Mouse (Mus musculus): ENCODE measurements around the gene Golim4.
A peak's percentile ranks its signal among the peaks of the same experiment; 100 is the strongest.

Golim4 gene

DNA sequence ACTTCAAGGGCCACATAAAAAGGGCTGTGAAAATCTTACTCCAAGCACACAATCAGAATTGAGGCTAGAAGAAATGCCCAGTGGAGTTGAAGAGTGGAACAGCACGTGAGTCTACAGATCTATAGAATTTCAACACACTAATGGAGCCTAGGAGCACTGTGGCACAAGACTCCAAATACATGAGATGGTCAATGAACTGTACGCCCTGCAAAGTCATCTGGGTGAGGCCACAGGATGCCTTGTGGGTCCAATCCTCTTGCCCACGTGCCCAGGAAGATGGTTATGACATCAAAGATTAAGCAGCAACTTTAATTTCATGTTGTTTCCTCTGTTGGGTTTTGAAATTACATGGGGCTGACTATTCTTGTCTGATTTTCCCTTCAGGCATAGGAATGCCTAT is 30.4 kb downstream of the Golim4 start:
- no peak for DNase-seq (ENCODE audit: low read depth, low spot score)

DNA sequence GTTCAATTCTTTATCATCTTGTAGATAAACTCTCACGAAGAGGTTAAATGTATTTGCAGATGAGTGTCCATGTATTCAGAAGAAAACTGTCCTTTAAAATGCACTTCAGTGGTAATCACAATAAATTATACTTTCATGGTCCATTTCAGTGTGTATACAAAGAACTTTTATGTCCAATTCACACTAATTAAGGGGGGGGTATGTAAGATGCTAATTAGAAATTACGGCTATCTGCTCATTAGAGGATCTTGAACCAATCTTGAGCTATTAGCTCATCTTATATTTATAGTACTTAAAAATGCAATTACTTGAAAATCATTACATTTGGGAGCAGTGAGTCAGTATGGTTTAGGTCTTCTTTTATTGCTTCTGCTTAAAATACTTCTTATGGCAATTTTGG is 31.6 kb downstream of the Golim4 start:
- DNase-seq (ENCODE audit: low read depth, low spot score): no peak

DNA sequence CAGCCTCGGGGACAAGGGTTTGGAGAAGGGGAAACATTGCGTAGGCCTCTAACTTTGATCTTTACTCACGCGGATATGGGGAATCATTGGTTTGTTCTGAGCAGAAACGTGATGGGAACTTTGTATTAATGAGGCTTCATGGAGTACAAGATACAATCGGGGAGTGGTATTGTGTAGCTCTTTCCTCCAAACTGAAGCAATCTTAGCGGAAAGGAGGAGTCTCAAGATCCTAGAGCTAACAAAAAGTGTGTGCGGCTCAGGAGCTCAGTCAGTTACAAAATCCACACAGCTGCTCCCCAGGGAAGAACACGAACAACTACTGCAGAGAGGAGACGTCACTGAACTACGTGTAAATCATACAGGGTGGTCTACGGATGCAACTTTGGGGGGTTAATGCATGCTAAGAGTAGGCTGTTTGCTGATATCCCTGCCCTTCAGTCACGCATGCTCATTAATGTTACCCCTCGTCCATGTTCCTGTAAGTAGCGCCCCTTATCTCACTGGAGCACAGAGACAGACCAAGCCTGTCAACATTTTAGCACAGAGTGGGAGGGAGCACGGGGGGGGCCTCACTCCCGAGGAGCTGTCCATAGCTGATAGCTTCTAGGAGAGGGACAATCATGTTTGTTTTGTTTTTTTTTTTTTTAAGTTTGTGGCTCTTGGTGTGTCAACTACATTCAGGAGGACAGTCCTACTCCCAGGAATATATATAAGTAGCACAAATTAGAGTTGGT is 38.8 kb downstream of the Golim4 start:
- DNase-seq (ENCODE audit: low read depth, low spot score): no peak

DNA sequence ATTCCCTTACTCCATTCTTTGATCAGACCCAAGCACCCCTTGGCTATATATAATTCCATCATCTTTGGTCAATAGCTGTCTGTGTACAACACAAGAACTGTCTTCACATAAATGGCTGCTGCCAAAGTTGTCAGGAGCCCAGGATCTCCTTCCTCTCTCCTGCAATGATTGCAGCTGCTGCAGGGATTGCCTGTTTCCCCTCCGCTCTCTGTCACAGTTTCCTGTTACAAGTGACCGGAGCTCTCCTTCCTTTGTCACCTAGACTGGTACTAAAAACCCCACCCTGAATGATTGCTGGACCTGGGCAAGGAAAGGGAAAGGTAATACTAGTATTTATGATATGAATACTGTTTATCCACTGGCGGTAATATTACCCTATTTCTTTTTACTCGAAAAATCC is 44.0 kb downstream of the Golim4 start:
- no peak for DNase-seq (ENCODE audit: low read depth, low spot score)

DNA sequence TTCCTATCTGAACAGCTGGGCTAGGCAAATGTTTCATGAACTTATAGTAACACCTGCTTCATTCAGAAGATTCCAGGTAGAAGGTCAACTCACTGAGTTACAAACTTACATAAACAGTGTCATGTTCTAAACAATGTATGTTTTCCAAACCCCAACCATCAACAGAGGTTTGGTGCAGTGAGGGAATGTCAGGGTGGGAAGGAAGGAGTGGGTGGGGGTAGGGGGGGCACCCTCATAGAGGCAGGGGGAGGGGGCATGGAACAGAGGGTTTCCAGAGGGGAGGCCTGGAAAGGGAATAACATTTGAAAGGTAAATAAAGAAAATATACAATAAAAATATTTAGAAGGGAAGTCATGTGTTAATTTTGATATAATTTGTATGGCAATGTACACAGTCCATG is 46.0 kb downstream of the Golim4 start:
- no peak for DNase-seq (ENCODE audit: low read depth, low spot score)

DNA sequence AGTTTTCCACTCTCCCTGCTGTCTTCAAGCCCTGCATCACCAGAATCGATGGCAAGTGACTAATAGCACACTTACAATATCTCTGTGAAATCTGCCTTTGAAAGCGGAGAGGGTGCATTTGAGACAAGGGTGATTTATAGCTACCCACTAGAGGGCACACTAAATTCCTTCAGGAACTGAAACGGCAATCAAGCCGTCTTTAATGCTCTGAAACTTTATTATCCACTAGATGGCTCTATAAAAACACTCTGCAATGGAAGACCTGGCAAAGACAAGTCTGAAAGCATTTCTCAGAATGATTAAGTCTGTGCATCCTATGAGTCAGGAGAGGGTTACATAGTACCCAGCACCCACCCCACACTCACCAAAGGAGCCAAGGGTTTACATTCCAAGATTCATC is 46.5 kb downstream of the Golim4 start:
- DNase-seq (ENCODE audit: low read depth, low spot score): peak; percentile 44

DNA sequence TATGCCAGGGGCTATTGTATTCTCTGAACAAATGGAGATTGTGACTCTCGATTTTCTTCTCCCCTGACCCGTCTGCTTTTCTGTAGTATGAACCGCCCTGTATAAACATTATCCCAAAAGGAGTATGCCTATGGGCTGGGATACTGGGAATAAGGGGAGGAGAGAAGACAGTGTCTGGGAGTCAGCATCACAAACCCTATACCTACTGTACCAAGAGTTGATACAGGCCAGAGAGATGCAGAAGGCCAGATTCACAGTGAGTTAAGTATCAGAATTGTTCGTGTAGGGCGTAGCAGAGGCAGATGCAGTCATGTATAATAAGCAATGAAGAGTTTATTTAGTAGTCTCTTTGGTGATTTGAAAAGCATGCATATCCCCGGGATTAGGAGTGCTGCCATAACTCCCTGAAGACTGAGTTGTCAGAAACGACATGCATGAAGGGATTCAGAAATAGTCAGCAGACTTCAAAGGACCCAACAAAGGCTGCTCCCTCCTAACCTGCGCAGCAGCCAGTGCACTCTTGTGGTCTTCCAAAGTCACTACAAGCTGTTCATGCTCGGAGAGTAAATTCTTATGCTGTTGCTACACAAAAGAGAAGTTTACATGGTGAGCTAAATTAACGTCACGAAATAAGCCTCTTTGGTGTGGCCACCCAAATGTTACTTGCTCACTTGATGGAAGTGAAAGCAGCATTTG is 54.7 kb downstream of the Golim4 start:
- DNase-seq (ENCODE audit: low read depth, low spot score): no peak

DNA sequence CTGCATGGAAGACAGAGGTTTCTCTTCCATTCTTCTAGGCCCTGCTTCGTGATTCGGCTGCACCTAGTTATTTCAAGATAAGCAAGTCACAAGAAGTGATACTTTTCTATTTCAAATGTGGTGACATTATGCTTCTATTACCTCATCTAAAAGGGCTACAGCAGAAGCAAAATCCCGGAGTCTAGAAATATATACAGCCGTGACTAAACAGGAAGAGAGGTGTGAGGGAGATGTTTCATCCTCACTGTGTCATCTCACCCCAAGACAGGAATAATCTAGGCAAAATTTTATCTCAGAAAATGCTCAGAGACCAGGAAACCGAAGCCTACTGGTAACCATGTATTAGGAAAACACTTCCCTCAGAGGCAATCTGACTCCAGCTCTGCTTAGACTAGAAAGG is 61.7 kb downstream of the Golim4 start:
- no peak for DNase-seq (ENCODE audit: low read depth, low spot score)

DNA sequence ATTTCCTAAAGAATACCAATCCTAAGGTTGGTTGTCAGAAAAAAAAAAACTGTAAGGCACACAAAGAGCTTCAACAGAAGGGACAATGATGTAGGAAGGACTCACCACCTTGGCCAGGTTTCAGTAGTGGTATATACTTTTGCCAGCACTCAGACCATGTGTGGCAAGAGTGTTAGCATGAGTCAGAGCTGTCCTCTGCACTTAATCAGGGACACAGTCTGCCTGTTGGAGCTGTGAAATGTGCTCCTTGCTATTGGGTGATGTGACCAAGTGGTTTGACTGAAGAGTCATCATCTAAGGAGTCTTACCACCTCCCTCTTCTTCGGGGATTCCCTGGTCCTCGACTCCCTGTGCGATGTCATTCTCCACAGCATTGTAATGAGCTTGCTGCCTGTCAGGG is 65.2 kb downstream of the Golim4 start:
- no peak for DNase-seq (ENCODE audit: low read depth, low spot score)

DNA sequence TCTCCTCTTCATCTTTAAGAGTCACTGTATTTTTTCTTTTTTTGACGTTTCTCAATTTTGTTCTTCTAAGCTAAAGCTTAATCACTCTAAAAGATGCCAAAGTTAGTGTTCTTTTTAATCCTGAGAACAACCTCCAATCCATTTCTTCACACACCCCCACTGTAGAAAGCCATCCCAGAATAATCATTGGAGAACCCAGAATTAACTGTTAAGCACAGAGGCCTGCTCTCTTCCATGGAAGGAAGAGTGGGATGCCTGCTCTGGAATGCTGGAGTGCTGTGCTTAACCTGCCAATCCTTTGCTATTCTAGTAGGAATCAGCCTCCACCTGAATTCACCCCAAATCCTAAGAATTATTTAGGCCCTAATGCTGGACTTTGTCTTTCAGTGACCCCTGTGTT is 67.4 kb downstream of the Golim4 start:
- DNase-seq (ENCODE audit: low read depth, low spot score): no peak

DNA sequence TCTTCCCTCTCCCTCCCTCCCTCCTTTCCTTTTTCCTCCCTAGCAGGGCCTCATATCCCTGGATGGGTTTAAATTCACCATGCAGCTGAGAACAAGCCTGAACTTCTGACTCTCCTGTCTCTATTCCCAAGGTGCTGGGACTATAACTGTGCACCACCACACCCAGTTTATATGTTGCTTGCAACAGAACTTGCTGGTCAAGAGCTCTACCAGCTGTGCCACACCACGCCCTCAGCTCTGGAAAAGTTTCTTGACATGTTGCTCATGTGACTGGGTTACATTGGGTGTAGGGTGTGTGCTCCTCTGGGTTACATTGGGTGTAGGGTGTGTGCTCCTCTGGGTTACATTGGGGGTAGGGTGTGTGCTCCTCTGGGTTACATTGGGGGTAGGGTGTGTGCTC is 75.2 kb downstream of the Golim4 start:
- DNase-seq (ENCODE audit: low read depth, low spot score): no peak

DNA sequence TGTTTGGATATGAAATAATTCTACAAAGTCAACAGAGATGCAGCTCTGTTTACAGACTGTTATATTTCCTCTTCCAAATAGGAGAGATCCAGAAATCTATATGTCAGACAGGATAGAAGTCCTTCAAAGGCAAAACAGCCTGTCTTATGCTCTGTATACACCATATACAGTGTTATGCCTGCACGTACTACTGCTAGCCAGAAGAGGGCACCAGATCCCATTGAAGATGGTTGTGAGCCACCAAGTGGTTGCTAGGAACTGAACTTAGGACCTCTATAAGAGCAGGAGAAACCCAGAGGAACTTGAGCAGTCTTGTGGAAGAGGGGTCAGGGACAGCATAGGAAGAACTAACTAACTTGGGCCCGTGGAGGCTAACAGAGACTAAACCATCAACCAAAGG is 77.5 kb downstream of the Golim4 start:
- DNase-seq (ENCODE audit: low read depth, low spot score): no peak

DNA sequence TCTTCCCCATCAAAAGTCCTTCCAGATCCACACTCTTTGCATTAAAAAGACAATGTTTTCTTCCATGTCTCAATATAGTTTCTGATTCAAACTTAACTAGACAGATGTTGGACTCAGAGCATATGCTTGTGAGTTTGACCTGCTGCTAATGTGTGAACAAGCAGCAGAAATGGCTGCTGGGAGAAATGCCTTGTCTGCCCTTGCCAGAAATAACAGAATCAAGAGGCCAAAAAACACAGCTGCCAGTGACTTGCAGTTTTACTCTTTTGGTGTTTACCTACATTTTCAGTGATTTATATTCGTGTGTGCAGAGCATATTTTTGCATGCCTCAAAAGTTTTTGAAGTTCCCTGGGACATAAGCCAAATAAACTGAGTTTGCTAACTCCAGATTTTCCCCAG is 87.9 kb downstream of the Golim4 start:
- DNase-seq (ENCODE audit: low read depth, low spot score): no peak

DNA sequence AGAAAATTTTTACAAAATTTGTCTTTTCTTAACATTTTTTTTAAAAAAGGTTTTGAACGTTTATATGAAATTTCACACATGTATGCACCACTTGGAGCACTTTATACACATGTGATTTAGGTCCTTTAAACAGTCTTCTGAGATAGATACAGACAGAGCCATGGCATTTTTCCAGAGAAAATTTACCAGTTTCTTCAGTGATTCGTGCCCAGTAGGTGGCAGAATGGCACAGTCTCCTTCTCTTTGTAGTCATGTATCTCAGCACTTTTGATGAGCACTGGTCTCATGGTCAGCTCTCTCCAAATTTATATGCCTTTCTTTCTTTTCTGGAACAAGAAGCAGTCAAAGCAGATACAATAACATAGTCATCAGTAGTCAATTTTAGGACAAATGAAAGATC is 92.5 kb downstream of the Golim4 start:
- DNase-seq (ENCODE audit: low read depth, low spot score): no peak

DNA sequence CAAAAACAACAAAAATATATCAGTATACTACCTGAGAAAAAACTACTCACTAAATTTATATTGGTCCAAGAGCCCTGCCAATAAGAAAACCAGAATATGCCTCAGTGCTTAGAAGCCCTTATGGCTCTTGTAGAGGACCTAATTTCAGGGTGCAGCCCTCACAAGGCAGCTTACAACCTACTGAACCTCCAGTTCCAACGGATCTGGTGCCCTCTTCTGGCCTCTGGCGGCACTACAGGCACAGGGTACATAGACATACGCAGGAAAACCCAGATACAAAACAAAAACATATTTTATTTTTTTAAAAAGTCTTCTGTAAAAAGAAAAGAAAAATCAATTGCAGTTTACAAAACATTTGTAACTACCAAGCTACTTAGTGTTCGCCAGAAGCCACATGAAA is 95.1 kb downstream of the Golim4 start:
- peak; percentile 18 for DNase-seq (ENCODE audit: low read depth, low spot score)

DNA sequence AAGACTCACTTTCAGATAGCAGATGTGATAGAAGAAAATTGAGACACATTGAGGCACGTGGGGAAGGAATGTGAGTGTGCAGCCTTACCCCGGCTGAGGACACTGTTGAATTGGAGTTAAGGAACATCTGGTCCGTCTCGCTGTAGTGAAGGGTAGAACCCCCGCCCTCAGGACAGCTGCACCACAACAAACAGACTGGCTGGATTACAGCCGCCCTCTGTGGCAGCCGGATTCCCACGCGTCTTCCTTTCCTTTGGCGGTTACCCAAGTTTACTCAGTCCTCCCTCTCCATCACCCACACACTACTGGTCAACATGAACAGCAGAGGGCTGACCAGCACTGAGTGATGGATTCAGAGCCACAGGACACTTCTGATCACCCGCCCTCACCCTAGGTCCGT is 96.0 kb downstream of the Golim4 start:
- no peak for DNase-seq (ENCODE audit: low read depth, low spot score)

DNA sequence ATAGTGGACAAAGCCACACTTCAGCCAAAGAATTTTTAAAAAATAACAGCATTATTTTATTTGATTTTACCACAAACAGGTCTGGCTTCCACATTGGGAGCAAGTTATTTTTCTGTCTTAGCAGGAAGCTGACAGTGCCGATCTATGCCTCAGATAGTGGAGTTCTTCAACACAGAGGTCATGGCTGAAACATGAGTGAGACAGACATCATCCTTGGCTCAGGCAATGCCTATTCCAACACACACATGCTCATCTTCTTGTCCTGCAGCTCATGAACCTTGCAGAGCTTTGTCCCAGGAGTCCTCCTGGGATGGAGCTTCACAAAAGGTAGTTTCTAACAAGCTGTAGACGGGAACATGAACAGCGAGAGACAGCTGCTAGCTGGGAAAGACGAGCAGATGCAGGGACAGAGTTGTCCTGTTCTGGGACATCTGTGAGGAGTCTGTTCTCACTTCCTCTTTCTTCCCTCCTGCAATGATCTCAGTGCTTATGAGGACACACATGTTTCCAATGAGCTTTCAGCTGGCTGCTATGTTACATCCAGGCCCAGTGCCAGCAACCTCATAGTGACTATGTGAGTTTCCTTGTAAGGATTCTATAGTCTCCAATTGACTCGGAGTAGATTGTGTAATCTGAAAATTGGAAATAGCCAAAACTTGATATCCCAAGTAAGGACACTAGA is 121.3 kb downstream of the Golim4 start:
- no peak for DNase-seq (ENCODE audit: low read depth, low spot score)

DNA sequence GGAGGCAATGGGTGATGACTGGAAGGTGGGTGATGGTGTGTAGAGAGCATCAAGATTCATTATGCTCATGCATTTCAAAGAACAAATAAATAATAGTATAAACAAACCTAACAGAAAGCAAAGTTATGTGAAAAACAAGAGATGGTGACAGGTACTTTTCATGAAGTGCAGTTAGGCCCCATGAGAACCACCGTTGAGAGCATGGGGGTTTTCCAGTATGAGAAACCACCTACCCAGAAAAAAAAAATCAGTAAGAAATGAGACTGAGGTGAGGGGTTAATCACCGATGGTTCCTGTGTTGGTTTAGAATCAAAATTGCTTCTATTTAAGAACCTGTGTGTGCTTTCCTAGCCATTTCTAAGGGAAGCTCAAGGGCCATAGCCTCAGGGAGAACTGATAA is 121.9 kb downstream of the Golim4 start:
- no peak for DNase-seq (ENCODE audit: low read depth, low spot score)

All from forelimb bud, embryonic 11.5 days (tissue).